Mouse (Mus musculus) embryonic facial prominence, embryonic 15.5 days (tissue): ENCODE data around the gene Actn4. TPM values are rescaled to one million over a fixed set of nuclear protein-coding genes. Genes with fewer than 3 reads are reported as not detected.
A peak's percentile ranks its signal among the peaks of the same experiment; 100 is the strongest.

Source experiments
- ATAC-seq: fragments of 200-750 bp; cut with Nextera tagmentation; 2 replicates; pipeline ENCODE4 v1.8.0; 2017; ENCODE audit warnings: low read depth, moderate TSS enrichment; ENCODE audit not compliant: insufficient number of reproducible peaks, low FRiP score, low TSS enrichment
- H3K27ac ChIP-seq: fragments of 300-500 bp; sonication (generic); replicated peaks from 2 replicates; pipeline ENCODE4 v1.5.1; 2015; ENCODE audit warnings: mild to moderate bottlenecking, inconsistent platforms
- H3K27me3 ChIP-seq: fragments of 300-500 bp; sonication (generic); 2 replicates; pipeline ENCODE4 v1.6.1; 2015; ENCODE audit warnings: inconsistent platforms
- H3K36me3 ChIP-seq: fragments of 300-500 bp; sonication (generic); 2 replicates; pipeline ENCODE4 v1.6.1; 2015; ENCODE audit warnings: mild to moderate bottlenecking, inconsistent platforms
- H3K4me1 ChIP-seq: fragments of 300-500 bp; sonication (generic); 2 replicates; pipeline ENCODE4 v1.6.1; 2015; ENCODE audit warnings: inconsistent platforms
- H3K4me2 ChIP-seq: fragments of 300-500 bp; sonication (generic); replicated peaks from 2 replicates; pipeline ENCODE4 v1.6.1; 2015; ENCODE audit warnings: mild to moderate bottlenecking, inconsistent platforms
- H3K4me3 ChIP-seq: fragments of 300-500 bp; sonication (generic); replicated peaks from 2 replicates; pipeline ENCODE4 v1.5.1; 2015; ENCODE audit warnings: mild to moderate bottlenecking, inconsistent platforms
- H3K9ac ChIP-seq: fragments of 300-500 bp; sonication (generic); 2 replicates; pipeline ENCODE4 v1.6.1; 2015; ENCODE audit warnings: inconsistent platforms
- H3K9me3 ChIP-seq: fragments of 300-500 bp; sonication (generic); replicated peaks from 2 replicates; pipeline ENCODE4 v1.6.1; 2016; ENCODE audit warnings: inconsistent platforms
- WGBS: fragments of 180-500 bp; shearing (Covaris S2); methylation state at CpG from one replicate; pipeline ENCODE4 v1.1.7; 2015; 5-methylcytosine and 5-hydroxymethylcytosine counted together
- polyA plus RNA-seq: library from polyadenylated mRNA; unstranded; fragments of >200 nt; fragmentation: Nextera tagmentation; extraction: Ambion mirVana; gene quantifications from 2 replicates; pipeline ENCODE4 v1.2.1, GENCODE M21; 2015

Gene Actn4
- polyA plus RNA-seq, 1 experiment from 2014 or later = 321 TPM

- Histone ChIP-seq H3K27me3 (no peaks in the 10 kb centered on the region), H3K9ac (no peak overlapping the region), H3K27ac (no peak overlapping the region), H3K4me3 (0 out of 2 replicates have a peak overlapping the region, but pooled peaks have one; percentile 87), H3K4me2 (peak overlapping the region; percentile 80; the same call in 1 of the 2 replicates), H3K4me1 (peaks cover 64% of the 10 kb centered on the region), H3K9me3 (no peaks in the 10 kb centered on the region), H3K36me3 (0 out of 2 replicates have a peak, but pooled peaks cover 6% of the 10 kb centered on the region)
- 59% methylated on average over 1 of the region's 1 CpGs for WGBS
- no peak for ATAC-seq
These were observed 3.4 kb downstream of the Actn4 start for GRCm38 (mm10) chr7:28958770-28959169.

GRCm38 (mm10) chr7:28957997-28958725 is 4.0 kb downstream of the Actn4 start:
- WGBS = 56% methylated on average over 1 of the region's 1 CpGs

GRCm38 (mm10) chr7:28957286-28957685 is 4.9 kb downstream of the Actn4 start:
- Histone ChIP-seq H3K36me3 (0 out of 2 replicates have a peak, but pooled peaks cover 6% of the 10 kb centered on the region), H3K9me3 (no peaks in the 10 kb centered on the region), H3K4me2 (no peak overlapping the region), H3K9ac (no peak overlapping the region), H3K4me3 (no peak overlapping the region), H3K4me1 (peaks cover 77% of the 10 kb centered on the region), H3K27ac (no peak overlapping the region), H3K27me3 (no peaks in the 10 kb centered on the region)
- 72% methylated on average over 6 of the region's 6 CpGs for WGBS
- ATAC-seq = no peak

More at GRCm38 (mm10) chr7:28957997-28958725, 4.0 kb downstream of the Actn4 start:
- Histone ChIP-seq H3K27me3 (no peaks in the 10 kb centered on the region), H3K9me3 (no peaks in the 10 kb centered on the region), H3K4me2 (no peak overlapping the region), H3K9ac (no peak overlapping the region), H3K27ac (peak overlapping the region; percentile 34; the same call in 1 of the 2 replicates), H3K4me1 (peaks cover 70% of the 10 kb centered on the region), H3K36me3 (0 out of 2 replicates have a peak, but pooled peaks cover 6% of the 10 kb centered on the region), H3K4me3 (no peak overlapping the region)
- ATAC-seq = no peak

GRCm38 (mm10) chr7:28956270-28956669 is 5.9 kb downstream of the Actn4 start:
- Histone ChIP-seq H3K36me3 (0 out of 2 replicates have a peak, but pooled peaks cover 6% of the 10 kb centered on the region), H3K27ac (no peak overlapping the region; the same call in 1 of the 2 replicates), H3K9me3 (no peaks in the 10 kb centered on the region), H3K4me2 (no peak overlapping the region), H3K4me1 (peaks cover 87% of the 10 kb centered on the region), H3K4me3 (no peak overlapping the region), H3K9ac (no peak overlapping the region), H3K27me3 (no peaks in the 10 kb centered on the region)
- ATAC-seq = no peak
- 86% methylated on average over 1 of the region's 1 CpGs for WGBS

GRCm38 (mm10) chr7:28955295-28955897 is 6.7 kb downstream of the Actn4 start:
- Histone ChIP-seq H3K4me3 (no peak overlapping the region), H3K4me1 (peaks cover 90% of the 10 kb centered on the region), H3K9ac (no peak overlapping the region), H3K36me3 (0 out of 2 replicates have a peak, but pooled peaks cover 9% of the 10 kb centered on the region), H3K27ac (peak overlapping the region; percentile 31), H3K9me3 (no peaks in the 10 kb centered on the region), H3K4me2 (no peak overlapping the region; the same call in 1 of the 2 replicates), H3K27me3 (no peaks in the 10 kb centered on the region)
- no peak for ATAC-seq
- 38% methylated on average over 5 of the region's 5 CpGs for WGBS

- H3K4me2 ChIP-seq = no peak overlapping the region
- no peaks in the 10 kb centered on the region for H3K9me3 ChIP-seq
- 63% methylated on average over 4 of the region's 4 CpGs for WGBS
- peaks cover 87% of the 10 kb centered on the region for H3K4me1 ChIP-seq
- ATAC-seq = no peak
- 0 out of 2 replicates have a peak, but pooled peaks cover 12% of the 10 kb centered on the region for H3K36me3 ChIP-seq
- peak overlapping the region; percentile 31 for H3K27ac ChIP-seq
- H3K4me3 ChIP-seq = no peak overlapping the region
- H3K9ac ChIP-seq = no peak overlapping the region
- no peaks in the 10 kb centered on the region for H3K27me3 ChIP-seq
These were observed 7.4 kb downstream of the Actn4 start for GRCm38 (mm10) chr7:28954773-28955172.

- Histone ChIP-seq H3K36me3 (0 out of 2 replicates have a peak, but pooled peaks cover 12% of the 10 kb centered on the region), H3K4me3 (no peak overlapping the region), H3K9ac (no peak overlapping the region), H3K4me1 (peaks cover 87% of the 10 kb centered on the region), H3K27ac (peak overlapping the region; percentile 89), H3K27me3 (no peaks in the 10 kb centered on the region), H3K9me3 (no peaks in the 10 kb centered on the region), H3K4me2 (no peak overlapping the region)
- no peak for ATAC-seq
- 18% methylated on average over 2 of the region's 2 CpGs for WGBS
These were observed 8.4 kb downstream of the Actn4 start for GRCm38 (mm10) chr7:28953476-28954376.

- Histone ChIP-seq H3K36me3 (0 out of 2 replicates have a peak, but pooled peaks cover 12% of the 10 kb centered on the region), H3K9me3 (no peaks in the 10 kb centered on the region), H3K27me3 (no peaks in the 10 kb centered on the region), H3K27ac (peak overlapping the region; percentile 89), H3K4me3 (no peak overlapping the region), H3K4me1 (peaks cover 89% of the 10 kb centered on the region), H3K9ac (no peak overlapping the region), H3K4me2 (no peak overlapping the region)
- 5% methylated on average over 3 of the region's 3 CpGs for WGBS
- peak; percentile 59; the same call in 1 of the 2 replicates for ATAC-seq
These were observed 9.4 kb downstream of the Actn4 start for GRCm38 (mm10) chr7:28952786-28953185.

- Histone ChIP-seq H3K36me3 (0 out of 2 replicates have a peak, but pooled peaks cover 12% of the 10 kb centered on the region), H3K9ac (no peak overlapping the region; the same call in 1 of the 2 replicates), H3K4me1 (peaks cover 91% of the 10 kb centered on the region), H3K4me2 (no peak overlapping the region), H3K27ac (peak overlapping the region; percentile 89), H3K4me3 (no peak overlapping the region), H3K9me3 (no peaks in the 10 kb centered on the region), H3K27me3 (no peaks in the 10 kb centered on the region)
- no peak for ATAC-seq
- WGBS = 66% methylated on average over 2 of the region's 2 CpGs
These were observed 10.4 kb downstream of the Actn4 start for GRCm38 (mm10) chr7:28951764-28952163.

- H3K27me3 ChIP-seq = no peaks in the 10 kb centered on the region
- H3K4me2 ChIP-seq = no peak overlapping the region
- no peak overlapping the region for H3K4me3 ChIP-seq
- H3K4me1 ChIP-seq = peaks cover 93% of the 10 kb centered on the region
- no peak overlapping the region for H3K9ac ChIP-seq
- H3K36me3 ChIP-seq = 0 out of 2 replicates have a peak, but pooled peaks cover 10% of the 10 kb centered on the region
- H3K9me3 ChIP-seq = no peaks in the 10 kb centered on the region
- no peak for ATAC-seq
- WGBS = 76% methylated on average over 10 of the region's 10 CpGs
- no peak overlapping the region for H3K27ac ChIP-seq
These were observed 11.6 kb downstream of the Actn4 start for GRCm38 (mm10) chr7:28950346-28951037.
